Mouse (Mus musculus): ENCODE results near the gene Lsm7.

DNA sequence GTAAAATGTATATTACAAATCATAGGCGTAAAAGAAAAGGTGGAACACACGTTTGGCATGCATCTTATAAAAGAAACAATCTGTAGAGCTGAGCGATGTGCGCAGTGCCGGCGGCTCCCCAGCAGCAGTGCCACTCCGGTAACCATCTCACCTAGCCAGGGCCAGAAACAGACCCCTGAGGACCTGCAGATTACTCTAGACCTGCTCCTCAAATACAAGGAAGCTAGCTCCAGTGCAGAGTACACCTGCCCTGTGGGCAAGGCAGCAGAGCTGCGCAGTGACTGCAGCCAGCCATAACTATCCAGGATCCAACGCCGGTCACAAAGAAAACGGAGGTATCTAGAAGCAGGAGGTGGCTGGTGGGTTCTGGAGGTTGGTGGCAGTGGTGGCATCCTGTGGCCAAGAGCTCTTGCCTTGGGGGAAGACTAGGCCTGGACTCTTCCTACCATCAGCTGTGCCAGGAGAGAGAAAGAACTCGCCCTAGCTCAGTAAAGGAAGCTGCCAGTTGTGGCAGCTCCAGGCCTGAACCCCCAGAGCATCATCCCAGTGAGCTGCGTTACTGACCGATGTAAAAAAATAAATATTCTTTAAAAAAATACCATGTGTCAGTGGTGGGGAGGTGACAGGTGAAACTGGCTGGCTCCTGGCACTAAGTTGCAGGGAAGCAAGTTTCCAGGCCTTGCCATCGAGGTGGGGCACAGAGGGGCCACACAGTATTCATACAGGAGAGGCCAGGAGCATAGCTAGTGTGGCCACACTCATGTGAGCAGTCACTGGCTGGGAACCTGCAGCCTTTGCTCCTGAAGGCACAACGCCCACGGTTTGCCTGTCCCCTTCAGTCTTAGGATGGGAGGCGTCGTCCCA is 46.6 kb upstream of the Lsm7 start:
- TF ChIP-seq CTCF (IDR thresholded peaks at IDR 0.05; ENCODE audit: borderline replicate concordance, control insufficient read depth, extremely low read depth, insufficient read depth, low read length, poor library complexity) (no peak), POLR2A (IDR thresholded peaks at IDR 0.05; ENCODE audit: control insufficient read depth, extremely low read depth, insufficient read depth, low read length, poor library complexity) (no peak)
